Mouse (Mus musculus): ENCODE results near the gene Maml3. TPM values are rescaled to one million over a fixed set of nuclear protein-coding genes. Genes with fewer than 3 reads are reported as not detected.

Gene Maml3
- polyA plus RNA-seq, 1 experiment, result 12.7 TPM

DNA sequence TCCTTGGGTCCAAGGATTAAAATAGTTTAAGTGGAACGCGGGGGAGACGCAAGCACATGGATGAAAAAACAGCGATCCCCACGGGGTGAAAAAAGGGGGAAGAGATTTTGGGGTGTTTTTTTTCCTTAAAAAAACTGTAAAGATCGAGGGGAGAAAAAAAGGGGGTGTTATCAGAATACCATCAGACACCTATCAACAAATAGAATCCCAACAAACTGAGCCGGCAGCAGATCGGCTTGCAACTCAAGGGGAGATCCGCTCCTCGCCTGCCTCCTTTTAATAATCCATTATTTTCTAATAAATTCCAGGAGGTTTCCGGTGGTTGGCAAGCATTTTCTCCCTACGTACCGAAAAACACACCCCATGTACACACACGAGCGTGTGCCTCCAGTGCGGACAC is 668 bp downstream of the Maml3 start:
- no peak for DNase-seq (ENCODE audit: low read depth)
- no peak for TF ChIP-seq CTCF (IDR thresholded peaks at IDR 0.05; ENCODE audit: borderline replicate concordance, extremely low read depth, insufficient read depth, insufficient read length)
- no peak for TF ChIP-seq POLR2A (IDR thresholded peaks at IDR 0.05; ENCODE audit: borderline replicate concordance, extremely low read depth, insufficient read depth, insufficient read length, poor library complexity, severe bottlenecking)

DNA sequence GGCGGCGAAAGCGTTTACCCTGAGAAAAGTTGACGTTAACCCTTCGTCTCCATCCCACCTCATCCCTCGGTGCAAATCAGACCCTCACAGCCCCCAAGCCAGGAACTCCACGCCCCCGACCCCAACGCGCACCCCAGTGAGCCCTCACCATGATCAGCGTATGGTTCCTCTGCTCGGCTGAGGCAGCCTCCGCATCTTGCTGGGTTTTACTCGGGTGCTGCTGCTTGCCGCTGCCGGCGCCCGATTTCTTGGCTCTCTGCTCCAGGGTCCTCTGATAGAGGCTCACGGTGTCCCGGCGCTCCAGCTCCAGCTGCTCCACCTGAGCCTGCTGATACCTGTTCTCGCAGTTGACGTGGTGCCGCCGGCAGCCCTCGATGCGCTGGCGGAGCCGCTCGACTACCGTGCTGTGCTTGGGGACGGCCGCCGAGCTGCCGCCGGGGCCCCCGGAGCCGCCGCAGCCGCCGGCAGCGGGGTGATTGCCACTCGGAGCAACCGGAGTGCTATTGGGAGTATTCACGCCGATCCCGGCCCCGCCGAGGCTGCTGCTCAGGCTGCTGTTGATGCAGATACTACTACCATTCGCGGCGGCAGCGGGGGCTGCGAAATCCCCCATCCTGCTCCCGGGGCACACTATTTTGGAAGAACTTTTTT is 1.2 kb downstream of the Maml3 start:
- DNase-seq (ENCODE audit: low read depth), result peak; percentile 72
- TF ChIP-seq CTCF (IDR thresholded peaks at IDR 0.05; ENCODE audit: borderline replicate concordance, extremely low read depth, insufficient read depth, insufficient read length) (no peak), POLR2A (IDR thresholded peaks at IDR 0.05; ENCODE audit: borderline replicate concordance, extremely low read depth, insufficient read depth, insufficient read length, poor library complexity, severe bottlenecking) (no peak)

DNA sequence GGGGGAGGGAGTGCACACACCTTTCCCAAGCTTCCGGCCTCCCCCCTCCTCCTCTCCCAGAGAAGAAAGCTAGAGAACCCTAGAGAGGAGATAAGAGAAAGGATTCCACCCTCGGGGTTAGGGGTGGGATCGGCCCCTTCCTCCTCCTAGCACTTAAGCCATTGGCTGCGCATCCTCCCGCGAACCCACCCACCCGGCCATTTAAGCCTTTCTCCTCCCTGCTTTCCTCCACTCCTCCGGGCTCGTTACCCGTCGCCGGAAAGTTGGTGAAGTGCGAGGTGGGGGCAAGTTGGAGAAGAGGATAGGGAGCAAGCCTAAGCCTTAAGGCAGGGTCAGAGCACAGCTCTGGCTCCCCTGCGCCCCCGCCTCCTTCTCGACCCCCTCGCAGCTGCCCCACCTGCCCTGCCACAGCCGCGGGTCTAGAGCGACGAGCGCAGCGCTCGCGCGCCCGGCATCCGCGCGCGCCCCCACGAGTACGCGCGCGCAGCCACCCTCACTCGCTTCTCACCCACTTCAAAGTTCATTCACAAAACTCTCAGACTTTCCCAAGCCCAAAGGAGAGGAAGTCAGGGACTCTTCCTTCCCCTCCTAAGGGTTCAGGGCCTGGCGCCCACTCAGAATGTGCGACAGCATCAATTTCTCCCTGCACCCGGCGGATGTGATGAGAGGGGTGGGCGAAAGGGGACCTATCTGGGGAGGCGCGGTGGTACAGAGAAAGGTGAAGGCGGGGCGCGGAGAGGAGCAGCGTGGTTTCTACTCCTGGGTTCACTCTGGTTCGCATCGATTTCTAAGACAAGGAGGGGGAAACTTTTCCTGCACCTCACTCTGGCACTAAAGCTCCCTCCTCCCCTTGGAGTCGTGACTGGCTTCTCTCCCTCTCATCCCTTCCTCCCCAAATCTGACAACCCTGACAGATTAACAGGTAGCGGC is 2.0 kb downstream of the Maml3 start:
- TF ChIP-seq CTCF (IDR thresholded peaks at IDR 0.05; ENCODE audit: borderline replicate concordance, extremely low read depth, insufficient read depth, insufficient read length), result no peak
- peak; percentile 35; the same call in 1 of the 2 replicates for TF ChIP-seq POLR2A (IDR thresholded peaks at IDR 0.05; ENCODE audit: borderline replicate concordance, extremely low read depth, insufficient read depth, insufficient read length, poor library complexity, severe bottlenecking)
- peak; percentile 97 for DNase-seq (ENCODE audit: low read depth)

DNA sequence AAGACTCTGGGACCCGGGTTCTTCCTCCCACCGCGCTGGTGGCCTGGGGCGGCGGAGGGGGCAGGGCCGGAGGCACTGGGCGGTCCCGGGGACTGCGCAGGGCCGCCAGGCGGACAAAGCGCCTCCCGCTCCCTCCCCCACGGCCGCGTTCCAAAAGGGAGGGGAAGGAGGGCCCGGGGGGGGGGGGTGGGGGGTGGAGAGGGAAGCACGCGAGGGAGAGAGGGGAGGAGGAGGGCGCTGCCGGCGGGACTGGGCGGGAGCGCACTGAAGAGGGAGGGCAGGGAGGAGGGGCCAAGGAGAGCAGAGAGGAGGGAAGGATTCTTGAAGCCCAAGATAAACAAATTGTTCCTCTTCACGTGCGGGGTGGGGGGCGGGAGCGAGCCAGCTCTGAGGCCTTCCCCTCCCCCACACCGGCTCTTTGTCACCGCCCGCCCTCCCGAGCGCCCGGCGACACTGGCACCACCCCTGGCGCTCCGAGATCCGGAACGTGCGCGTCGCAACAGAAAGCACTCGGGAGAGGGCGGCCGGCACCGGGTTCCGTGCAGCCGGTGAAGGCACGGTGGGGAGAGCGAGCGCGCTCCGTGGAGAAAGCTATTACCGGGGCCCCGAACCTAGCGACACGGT is 2.8 kb downstream of the Maml3 start:
- TF ChIP-seq CTCF (IDR thresholded peaks at IDR 0.05; ENCODE audit: borderline replicate concordance, extremely low read depth, insufficient read depth, insufficient read length), result no peak
- peak; percentile 58; the same call in 1 of the 2 replicates for TF ChIP-seq POLR2A (IDR thresholded peaks at IDR 0.05; ENCODE audit: borderline replicate concordance, extremely low read depth, insufficient read depth, insufficient read length, poor library complexity, severe bottlenecking)
- peak; percentile 98 for DNase-seq (ENCODE audit: low read depth)

DNA sequence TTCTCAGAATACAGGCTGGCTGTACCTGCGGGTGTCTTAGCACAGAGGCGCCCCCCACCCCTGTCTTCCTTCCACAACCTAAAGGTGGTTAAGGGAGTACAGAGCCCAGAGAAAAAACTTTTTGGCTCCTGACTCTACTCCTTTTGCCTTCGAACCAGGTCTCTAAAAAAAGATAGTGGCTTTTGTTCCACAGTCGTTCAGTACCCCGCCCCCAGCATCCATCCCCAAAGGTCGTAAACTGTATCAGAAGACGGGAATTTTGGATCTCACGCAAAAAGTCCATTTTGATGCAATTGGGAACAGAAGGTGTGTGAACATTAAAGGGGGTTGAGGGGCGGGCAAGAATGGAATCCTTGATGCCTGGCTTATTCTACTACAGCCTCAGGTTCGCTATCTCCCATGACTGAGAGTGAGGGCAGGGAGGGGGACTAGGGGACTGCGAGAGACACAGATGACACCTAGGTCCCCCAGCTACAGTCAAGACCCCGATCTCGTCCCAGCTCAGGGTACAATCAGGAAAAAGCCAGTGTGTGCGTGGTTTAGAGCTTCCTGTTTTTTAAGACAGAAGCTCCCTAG is 3.4 kb downstream of the Maml3 start:
- no peak for DNase-seq (ENCODE audit: low read depth)
- TF ChIP-seq POLR2A (IDR thresholded peaks at IDR 0.05; ENCODE audit: borderline replicate concordance, extremely low read depth, insufficient read depth, insufficient read length, poor library complexity, severe bottlenecking), result no peak; the same call in 1 of the 2 replicates
- no peak for TF ChIP-seq CTCF (IDR thresholded peaks at IDR 0.05; ENCODE audit: borderline replicate concordance, extremely low read depth, insufficient read depth, insufficient read length)

DNA sequence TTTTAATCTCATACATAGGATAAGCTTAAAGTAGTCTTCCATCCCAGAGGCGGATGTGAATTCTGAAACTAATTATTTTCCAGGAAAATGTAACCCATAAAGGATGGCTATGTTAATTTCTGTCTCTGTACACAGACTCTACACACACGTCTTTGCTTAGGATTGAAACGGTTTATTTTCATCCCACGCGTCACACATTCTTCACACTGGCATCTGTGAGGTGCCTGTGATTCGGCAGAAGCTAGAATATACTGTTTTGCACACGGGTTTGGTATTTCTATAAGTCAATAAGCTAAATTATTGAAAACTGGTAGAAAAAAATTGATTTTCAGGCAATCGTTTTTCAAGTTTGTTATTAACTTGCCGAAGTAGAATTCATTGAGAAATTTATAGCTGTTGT is 4.0 kb downstream of the Maml3 start:
- TF ChIP-seq POLR2A (IDR thresholded peaks at IDR 0.05; ENCODE audit: borderline replicate concordance, extremely low read depth, insufficient read depth, insufficient read length, poor library complexity, severe bottlenecking) (no peak), CTCF (IDR thresholded peaks at IDR 0.05; ENCODE audit: borderline replicate concordance, extremely low read depth, insufficient read depth, insufficient read length) (no peak)

DNA sequence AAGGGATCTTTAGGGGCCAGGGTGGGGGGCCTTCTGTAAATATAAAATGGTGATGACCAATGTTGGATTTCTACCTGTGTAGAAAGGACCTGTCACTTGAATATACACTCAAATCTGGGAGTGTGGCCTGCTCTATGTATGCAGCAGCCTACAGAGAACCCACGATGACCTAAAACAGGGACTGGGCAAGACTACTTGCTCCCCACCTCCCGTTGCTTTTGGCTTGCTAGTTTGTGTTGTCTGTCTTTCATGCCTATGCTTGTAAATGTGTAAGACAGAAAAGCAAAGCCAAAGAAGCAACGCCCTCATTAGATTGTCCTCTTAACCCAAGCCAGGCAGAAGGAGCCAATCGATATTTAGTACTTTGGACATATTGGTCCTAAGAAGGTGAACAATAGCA is 4.6 kb downstream of the Maml3 start:
- TF ChIP-seq POLR2A (IDR thresholded peaks at IDR 0.05; ENCODE audit: borderline replicate concordance, extremely low read depth, insufficient read depth, insufficient read length, poor library complexity, severe bottlenecking) (no peak), CTCF (IDR thresholded peaks at IDR 0.05; ENCODE audit: borderline replicate concordance, extremely low read depth, insufficient read depth, insufficient read length) (no peak)
- peak; percentile 10 for DNase-seq (ENCODE audit: low read depth)

More for the DNA sequence above, 4.0 kb downstream of the Maml3 start:
- DNase-seq (ENCODE audit: low read depth), result peak; percentile 66

DNA sequence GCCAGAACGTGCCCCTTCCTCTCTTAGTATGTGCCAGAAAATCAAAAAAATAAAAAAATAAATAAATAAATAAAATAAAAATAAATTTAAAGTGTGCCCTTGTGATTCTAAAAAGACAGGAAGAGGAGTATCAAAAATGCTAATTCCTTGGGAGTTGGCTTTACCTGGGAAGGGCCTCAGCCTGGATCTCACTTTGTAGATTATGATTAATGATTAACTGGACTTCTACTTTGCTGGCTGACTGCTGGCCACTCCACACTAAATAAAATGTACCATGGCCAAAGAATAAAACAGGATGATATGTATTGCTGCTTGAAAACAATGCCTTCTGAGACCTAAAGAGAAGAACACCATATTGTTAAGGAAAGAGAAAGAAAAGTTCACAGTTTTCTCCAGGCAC is 5.6 kb downstream of the Maml3 start:
- TF ChIP-seq POLR2A (IDR thresholded peaks at IDR 0.05; ENCODE audit: borderline replicate concordance, extremely low read depth, insufficient read depth, insufficient read length, poor library complexity, severe bottlenecking) (no peak), CTCF (IDR thresholded peaks at IDR 0.05; ENCODE audit: borderline replicate concordance, extremely low read depth, insufficient read depth, insufficient read length) (no peak)

DNA sequence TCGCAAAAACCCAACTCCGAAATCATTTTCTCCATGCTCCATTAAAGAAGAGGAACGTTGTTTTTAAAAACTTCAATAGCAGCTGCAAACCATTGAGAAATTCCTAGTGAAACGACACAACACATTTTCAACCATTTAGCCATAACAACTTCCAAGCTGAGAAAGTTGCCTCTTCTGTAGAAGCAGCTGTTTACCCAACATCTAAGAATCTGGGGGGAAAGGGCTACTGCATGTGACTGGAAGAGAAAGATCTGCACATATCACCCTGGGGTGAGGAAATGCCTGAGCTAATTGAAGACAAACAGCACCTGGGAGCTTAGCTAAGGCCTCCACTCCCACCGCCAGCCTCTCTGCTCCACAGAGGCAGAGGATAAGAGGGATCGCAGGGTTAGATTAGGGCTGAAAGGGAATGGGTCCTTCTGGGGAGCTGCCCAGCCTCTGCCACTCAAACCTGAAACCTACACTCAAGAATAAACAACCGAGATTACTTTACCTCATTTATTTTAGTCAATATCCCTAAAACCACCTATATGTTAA is 13.5 kb downstream of the Maml3 start:
- DNase-seq (ENCODE audit: low read depth), result no peak
- TF ChIP-seq CTCF (IDR thresholded peaks at IDR 0.05; ENCODE audit: borderline replicate concordance, extremely low read depth, insufficient read depth, insufficient read length), result no peak

More for the DNA sequence above, 5.6 kb downstream of the Maml3 start:
- DNase-seq (ENCODE audit: low read depth), result no peak

DNA sequence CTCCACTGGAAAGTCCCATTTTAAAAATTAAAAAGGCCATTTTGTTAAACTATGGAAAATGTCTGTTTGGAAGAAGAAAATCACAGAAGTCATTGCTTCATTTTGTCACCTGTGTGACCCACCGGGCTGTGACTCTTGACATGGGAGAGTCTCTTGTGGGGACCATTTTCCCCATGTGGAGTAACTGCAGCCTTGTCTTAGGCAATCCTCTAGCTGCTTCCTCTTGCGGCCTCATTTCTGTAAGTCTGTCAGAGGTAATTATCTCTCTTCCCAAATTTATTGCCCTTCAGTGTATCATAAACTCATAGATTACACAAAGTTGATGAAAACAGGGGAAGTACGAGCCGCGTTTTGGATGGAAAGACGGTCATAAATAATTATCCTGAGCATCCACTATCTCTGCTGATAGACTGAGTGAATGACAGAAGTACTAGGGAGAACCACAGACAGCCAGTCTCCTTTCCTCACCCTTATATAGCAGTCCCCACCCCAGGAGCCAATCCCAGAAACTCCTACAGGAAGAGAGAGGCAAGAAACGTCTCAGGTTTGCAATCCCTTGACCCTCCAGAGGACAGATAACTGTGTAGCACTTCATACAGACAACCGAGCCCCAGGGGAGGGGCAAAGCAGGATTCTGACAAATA is 14.5 kb downstream of the Maml3 start:
- TF ChIP-seq POLR2A (IDR thresholded peaks at IDR 0.05; ENCODE audit: borderline replicate concordance, extremely low read depth, insufficient read depth, insufficient read length, poor library complexity, severe bottlenecking) (no peak), CTCF (IDR thresholded peaks at IDR 0.05; ENCODE audit: borderline replicate concordance, extremely low read depth, insufficient read depth, insufficient read length) (no peak)
- no peak for DNase-seq (ENCODE audit: low read depth)

Measured in brain, embryonic 14.5 days (tissue).